8 mouse cellular contexts compared by ENCODE assay signal in the genomic region with DNA sequence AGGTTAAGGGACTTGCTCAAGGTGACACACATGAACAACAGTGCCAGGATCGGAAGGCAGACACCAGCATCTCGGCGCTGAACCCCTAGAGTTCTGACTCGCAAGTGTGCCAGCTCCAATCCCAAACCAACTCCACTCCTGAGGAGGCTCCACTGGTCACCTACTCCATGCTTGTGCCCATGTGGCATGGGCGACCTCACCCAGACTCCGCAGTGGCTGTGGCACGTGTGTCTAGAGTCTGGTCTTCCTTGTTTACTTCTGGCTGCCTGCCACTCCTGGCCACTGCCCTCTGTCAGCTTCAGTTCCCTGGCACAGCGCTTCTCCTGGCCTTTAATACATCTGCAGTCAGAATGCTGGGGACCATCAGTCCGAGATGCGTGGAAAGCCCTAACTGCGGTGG. TPM values are rescaled to one million over a fixed set of nuclear protein-coding genes. Genes with fewer than 3 reads are reported as not detected.
A peak's percentile ranks its signal among the peaks of the same experiment; 100 is the strongest.
DNase-seq lines count a peak whose midpoint lies in the region; ATAC-seq and TF ChIP-seq lines count a peak whose summit lies in the region.

No protein-coding gene starts in this region.

- peaks cover 16% of the 10 kb centered on the region; the same call in 1 of the 2 replicates for H3K79me2 ChIP-seq in liver, adult 2 months (ENCODE audit: control insufficient read depth, insufficient read depth, low read length)

- no peaks in the 10 kb centered on the region for H3K36me3 ChIP-seq in liver, adult 2 months (ENCODE audit: control insufficient read depth, insufficient read depth, low read length)
- no peaks in the 10 kb centered on the region for H3K36me3 ChIP-seq in intestine, embryonic 16.5 days (ENCODE audit: control insufficient read depth, insufficient read depth, low read length)
- no peaks in the 10 kb centered on the region for H3K36me3 ChIP-seq in liver, embryonic 16.5 days (ENCODE audit: control insufficient read depth, insufficient read depth)
- H3K36me3 ChIP-seq in neural tube, embryonic 15.5 days: no peaks in the 10 kb centered on the region

- H3K27me3 ChIP-seq in liver, adult 2 months (ENCODE audit: control insufficient read depth, insufficient read depth, low read length): no peaks in the 10 kb centered on the region
- peaks cover 17% of the 10 kb centered on the region for H3K27me3 ChIP-seq in intestine, embryonic 16.5 days (replicated peaks; ENCODE audit: control insufficient read depth, insufficient read depth, low read length)
- peaks cover 52% of the 10 kb centered on the region for H3K27me3 ChIP-seq in liver, embryonic 16.5 days (ENCODE audit: control insufficient read depth, insufficient read depth, low read depth, low read length)
- H3K27me3 ChIP-seq in neural tube, embryonic 15.5 days (replicated peaks): no peaks in the 10 kb centered on the region

- H3K4me3 ChIP-seq in liver, adult 2 months (ENCODE audit: insufficient read depth, low read depth, low read length): no peak overlapping the region
- H3K4me3 ChIP-seq in gastrocnemius, adult 2 months: peak overlapping the region; percentile 78
- H3K4me3 ChIP-seq in intestine, embryonic 16.5 days (ENCODE audit: low read length): peak overlapping the region; percentile 71
- peak overlapping the region; percentile 74 for H3K4me3 ChIP-seq in liver, embryonic 16.5 days (ENCODE audit: low read depth, low read length)
- H3K4me3 ChIP-seq in neural tube, embryonic 15.5 days (replicated peaks): peak overlapping the region; percentile 80

- DNase-seq in liver, adult 2 months (ENCODE audit: extremely low read depth, low read depth, low spot score): peak; percentile 93
- no peak for DNase-seq in liver
- peak; percentile 85 for DNase-seq in cerebellum, adult 11-12 months
- DNase-seq in gastrocnemius, adult 2 months: peak; percentile 61
- DNase-seq in spleen, adult 12 weeks (ENCODE audit: low spot score): no peak

- intact Hi-C loops in gastrocnemius, adult 2 months (cut with DNase I): loop anchor here (2.0 kb wide), 1 partner anchor 104 kb away; no protein-coding TSS in a partner anchor

- 0 out of 2 replicates have a peak overlapping the region, but pooled peaks have one; percentile 0 for H3K9ac ChIP-seq in liver, adult 2 months (ENCODE audit: low read depth, low read length)
- peak overlapping the region; percentile 51 for H3K9ac ChIP-seq in intestine, embryonic 16.5 days (ENCODE audit: low read depth, low read length)
- H3K9ac ChIP-seq in liver, embryonic 16.5 days (ENCODE audit: low read depth, low read length): 0 out of 2 replicates have a peak overlapping the region, but pooled peaks have one; percentile 33
- peak overlapping the region; percentile 80; the same call in 1 of the 2 replicates for H3K9ac ChIP-seq in neural tube, embryonic 15.5 days (replicated peaks)

- no peak for TF ChIP-seq POLR2A in liver, adult 2 months (IDR thresholded peaks at IDR 0.05; ENCODE audit: extremely low read depth, insufficient read depth, low read length)

- H3K27ac ChIP-seq in liver, adult 2 months (replicated peaks; ENCODE audit: insufficient read depth, low read depth, low read length): peak overlapping the region; percentile 53
- peak overlapping the region; percentile 95 for H3K27ac ChIP-seq in gastrocnemius, adult 2 months
- H3K27ac ChIP-seq in intestine, embryonic 16.5 days (ENCODE audit: low read length): no peak overlapping the region
- no peak overlapping the region for H3K27ac ChIP-seq in liver, embryonic 16.5 days (ENCODE audit: low read length)
- H3K27ac ChIP-seq in neural tube, embryonic 15.5 days (replicated peaks): peak overlapping the region; percentile 90

- TF ChIP-seq CTCF in liver, adult 2 months (IDR thresholded peaks at IDR 0.05; ENCODE audit: low read depth, low read length): no peak; the same call in 1 of the 2 replicates
- no peak for TF ChIP-seq CTCF in gastrocnemius, adult 2 months (IDR thresholded peaks at IDR 0.05)

- 3% methylated on average over 11 of the region's 11 CpGs for WGBS in liver, adult 2 months
- 26% methylated on average over 11 of the region's 11 CpGs for WGBS in intestine, embryonic 16.5 days
- WGBS in liver, embryonic 16.5 days (ENCODE audit: insufficient replicate concordance): 28% methylated on average over 11 of the region's 11 CpGs
- WGBS in neural tube, embryonic 15.5 days: 25% methylated on average over 11 of the region's 11 CpGs

- H3K4me2 ChIP-seq in intestine, embryonic 16.5 days (ENCODE audit: low read depth, low read length): peak overlapping the region; percentile 100
- peak overlapping the region; percentile 93 for H3K4me2 ChIP-seq in liver, embryonic 16.5 days (ENCODE audit: low read depth, low read length)
- peak overlapping the region; percentile 79 for H3K4me2 ChIP-seq in neural tube, embryonic 15.5 days

- peaks cover 23% of the 10 kb centered on the region for H3K4me1 ChIP-seq in liver, adult 2 months (ENCODE audit: control insufficient read depth, insufficient read depth, low read length)
- H3K4me1 ChIP-seq in intestine, embryonic 16.5 days (ENCODE audit: control insufficient read depth, insufficient read depth, low read length): peaks cover 16% of the 10 kb centered on the region
- peaks cover 28% of the 10 kb centered on the region for H3K4me1 ChIP-seq in liver, embryonic 16.5 days (ENCODE audit: control insufficient read depth, low read depth, low read length)
- H3K4me1 ChIP-seq in neural tube, embryonic 15.5 days: peaks cover 40% of the 10 kb centered on the region

- peak; percentile 8; the same call in 1 of the 2 replicates for ATAC-seq in intestine, embryonic 16.5 days
- no peak for ATAC-seq in liver, embryonic 16.5 days (ENCODE audit: low read depth)
- peak; percentile 30 for ATAC-seq in neural tube, embryonic 15.5 days (ENCODE audit: low FRiP score)

- no peaks in the 10 kb centered on the region for H3K9me3 ChIP-seq in intestine, embryonic 16.5 days (ENCODE audit: control insufficient read depth, low read length)
- 0 out of 2 replicates have a peak, but pooled peaks cover 2% of the 10 kb centered on the region for H3K9me3 ChIP-seq in liver, embryonic 16.5 days (replicated peaks; ENCODE audit: control insufficient read depth, low read length)
- H3K9me3 ChIP-seq in neural tube, embryonic 15.5 days (replicated peaks): no peaks in the 10 kb centered on the region

RNA-seq across cellular contexts. Expression of gene Gfod1, which starts 0.7 kb away (rescaled TPM):
- total RNA-seq in liver, adult 2 months (2014; rRNA removed): 0.74 and 1.0 TPM in 2 replicates
- 0.61 and 1.0 TPM in 2 replicates for polyA plus RNA-seq in liver, adult 2 months (2012; rRNA removed)
- 1 to 10 TPM; 4.3 to 8.2 TPM for total RNA-seq in gastrocnemius, adult 2 months (2021)
- 0.13 and 0.18 TPM in 2 replicates for polyA plus RNA-seq in intestine, embryonic 16.5 days (2015; fragmentation: Nextera tagmentation; extraction: Ambion mirVana)
- 0.59 and 0.63 TPM in 2 replicates for polyA plus RNA-seq in liver, embryonic 16.5 days (2015; fragmentation: Nextera tagmentation; extraction: Ambion mirVana)
- 1.9 and 2.7 TPM in 2 replicates for polyA plus RNA-seq in neural tube, embryonic 15.5 days (2015; fragmentation: Nextera tagmentation; extraction: Ambion mirVana)

Comparison
In these comparisons a context has a peak if more than half of its experiments do, and no peak if none do; other contexts are left out.
1. DNase-seq: peak in liver, adult 2 months (single experiment), cerebellum, adult 11-12 months (single experiment) and gastrocnemius, adult 2 months (single experiment); none in liver (single experiment) and spleen, adult 12 weeks (single experiment).
2. H3K27ac ChIP-seq: peak in liver, adult 2 months (single experiment), gastrocnemius, adult 2 months (single experiment) and neural tube, embryonic 15.5 days (single experiment); none in intestine, embryonic 16.5 days (single experiment) and liver, embryonic 16.5 days (single experiment).
3. H3K9ac ChIP-seq: peak in every context shown above with its lines; median percentile 80 in neural tube, embryonic 15.5 days; 51 in intestine, embryonic 16.5 days; 33 in liver, embryonic 16.5 days; 0 in liver, adult 2 months.
4. Peak in every context shown above with its lines, with median percentiles within 50 percentile points of each other: H3K4me2 ChIP-seq.